ENCODE assay signal across 8 mouse cellular contexts in genomic region chr4:129540012-129540411, GRCm38 (mm10). TPM values are rescaled to one million over a fixed set of nuclear protein-coding genes. Genes with fewer than 3 reads are reported as not detected.
DNase-seq lines count a peak whose midpoint lies in the region; ATAC-seq and TF ChIP-seq lines count a peak whose summit lies in the region.

No protein-coding gene starts in this region.

- no peak for ATAC-seq in CD4-positive, CD25-positive, alpha-beta regulatory T cell, adult 4 months
- ATAC-seq in erythroblast, adult 5-6 weeks (replicated peaks; ENCODE audit: low FRiP score, poor library complexity, severe bottlenecking), result 0 out of 2 replicates have a peak, but pooled peaks have one; percentile 37
- no peak for ATAC-seq in forebrain, embryonic 11.5 days (replicated peaks; ENCODE audit: low FRiP score)

- no peaks in the 10 kb centered on the region for H3K27me3 ChIP-seq in forebrain, embryonic 11.5 days (ENCODE audit: control insufficient read depth, insufficient read depth, low read length)

- H3K27ac ChIP-seq in layer of hippocampus, adult 2 months, result peak overlapping the region; percentile 46
- H3K27ac ChIP-seq in forebrain, embryonic 11.5 days (ENCODE audit: low read depth, low read length), result no peak overlapping the region

- no peak overlapping the region for H3K4me2 ChIP-seq in forebrain, embryonic 11.5 days (ENCODE audit: low read depth, low read length, severe bottlenecking)

- no peaks in the 10 kb centered on the region; the same call in 1 of the 2 replicates for H3K36me3 ChIP-seq in forebrain, embryonic 11.5 days (ENCODE audit: control insufficient read depth, insufficient read depth, low read length)

- no peaks in the 10 kb centered on the region for H3K9me3 ChIP-seq in forebrain, embryonic 11.5 days (ENCODE audit: control insufficient read depth, low read length)

- 93% methylated on average over 6 of the region's 6 CpGs for WGBS in forebrain, embryonic 11.5 days

- no peak overlapping the region for H3K4me3 ChIP-seq in layer of hippocampus, adult 2 months
- H3K4me3 ChIP-seq in forebrain, embryonic 11.5 days (ENCODE audit: low read depth, low read length), result no peak overlapping the region

- no peak overlapping the region for H3K9ac ChIP-seq in forebrain, embryonic 11.5 days (ENCODE audit: low read length)

- H3K4me1 ChIP-seq in forebrain, embryonic 11.5 days (replicated peaks; ENCODE audit: control insufficient read depth, insufficient read depth, low read length), result peaks cover 3% of the 10 kb centered on the region; the same call in 1 of the 2 replicates

- peak; percentile 75 for DNase-seq in CD4-positive, CD25-positive, alpha-beta regulatory T cell, adult 2 months (ENCODE audit: low read depth, low spot score)
- no peak for DNase-seq in layer of hippocampus, adult 2 months (ENCODE audit: low spot score in 2 of 2)
- no peak for DNase-seq in layer of hippocampus, adult 11-12 months (ENCODE audit: low spot score)
- peak; percentile 63 to 81 for DNase-seq in spleen, postnatal 4 days (ENCODE audit: low spot score in 2 of 2)
- no peak for DNase-seq in frontal cortex, postnatal 25 days (ENCODE audit: low spot score in 2 of 2)
- no peak for DNase-seq in forebrain, embryonic 11.5 days (ENCODE audit: low spot score)

- peak; percentile 57 for TF ChIP-seq CTCF in layer of hippocampus, adult 2 months (conservative IDR thresholded peaks at IDR 0.05)

RNA-seq across cellular contexts. Expression of gene Hdac1, which starts 2.5 kb away (rescaled TPM):
- 100 to 1,000 TPM; 270 to 328 TPM for polyA plus RNA-seq in CD4-positive, CD25-positive, alpha-beta regulatory T cell, adult 4 months (2017; shearing (Covaris generic))
- 10 to 100 TPM; 48.9 to 49.8 TPM for total RNA-seq in layer of hippocampus, adult 2 months (2021)
- total RNA-seq in erythroblast, adult 5-6 weeks (2015; ENCODE audit: low replicate concordance), result 41.1 and 45.8 TPM in 2 replicates
- total RNA-seq in erythroblast, adult 5-6 weeks (2017; ENCODE audit: low replicate concordance), result 27.0 and 42.9 TPM in 2 replicates
- polyA plus RNA-seq in forebrain, embryonic 11.5 days (2014; fragmentation: Nextera tagmentation; extraction: Ambion mirVana), result 262 and 282 TPM in 2 replicates

RNA-seq across cellular contexts. Expression of gene Marcksl1, which starts 26.6 kb away (rescaled TPM):
- polyA plus RNA-seq in CD4-positive, CD25-positive, alpha-beta regulatory T cell, adult 4 months (2017; shearing (Covaris generic)), result 1 to 10 TPM; 2.3 to 2.6 TPM
- 100 to 1,000 TPM in 1 of 2 experiments, 10 to 100 TPM in 1; 94.6 to 103 TPM for total RNA-seq in layer of hippocampus, adult 2 months (2021)
- 12.5 and 23.4 TPM in 2 replicates for total RNA-seq in erythroblast, adult 5-6 weeks (2015; ENCODE audit: low replicate concordance)
- total RNA-seq in erythroblast, adult 5-6 weeks (2017; ENCODE audit: low replicate concordance), result 7.4 and 13.1 TPM in 2 replicates
- 1,728 and 1,922 TPM in 2 replicates for polyA plus RNA-seq in forebrain, embryonic 11.5 days (2014; fragmentation: Nextera tagmentation; extraction: Ambion mirVana)

RNA-seq across cellular contexts. Expression of gene Lck, which starts 33.4 kb away (rescaled TPM):
- polyA plus RNA-seq in CD4-positive, CD25-positive, alpha-beta regulatory T cell, adult 4 months (2017; shearing (Covaris generic)), result 1,000 to 10,000 TPM; 1,549 to 2,173 TPM
- 1 to 10 TPM; 2.8 to 6.2 TPM for total RNA-seq in layer of hippocampus, adult 2 months (2021)
- 2.9 TPM in 1 of 2 replicates, not detected in the other for total RNA-seq in erythroblast, adult 5-6 weeks (2015; ENCODE audit: low replicate concordance)
- 4.3 and 6.1 TPM in 2 replicates for total RNA-seq in erythroblast, adult 5-6 weeks (2017; ENCODE audit: low replicate concordance)
- polyA plus RNA-seq in forebrain, embryonic 11.5 days (2014; fragmentation: Nextera tagmentation; extraction: Ambion mirVana), result 11.5 and 13.8 TPM in 2 replicates

RNA-seq across cellular contexts. Expression of gene Fam167b, which starts 38.3 kb away (rescaled TPM):
- under 1 TPM in 1 of 2 experiments, not detected in 1; 0.86 TPM for polyA plus RNA-seq in CD4-positive, CD25-positive, alpha-beta regulatory T cell, adult 4 months (2017; shearing (Covaris generic))
- under 1 TPM; 0.41 to 0.83 TPM for total RNA-seq in layer of hippocampus, adult 2 months (2021)
- not detected in 2 replicates for total RNA-seq in erythroblast, adult 5-6 weeks (2015; ENCODE audit: low replicate concordance)
- not detected in 2 replicates for total RNA-seq in erythroblast, adult 5-6 weeks (2017; ENCODE audit: low replicate concordance)
- 0.71 and 1.1 TPM in 2 replicates for polyA plus RNA-seq in forebrain, embryonic 11.5 days (2014; fragmentation: Nextera tagmentation; extraction: Ambion mirVana)

RNA-seq across cellular contexts. Expression of gene Fam229a, which starts 49.0 kb away (rescaled TPM):
- not detected for polyA plus RNA-seq in CD4-positive, CD25-positive, alpha-beta regulatory T cell, adult 4 months (2017; shearing (Covaris generic))
- total RNA-seq in layer of hippocampus, adult 2 months (2021), result not detected
- 3.3 TPM in 1 of 2 replicates, not detected in the other for total RNA-seq in erythroblast, adult 5-6 weeks (2015; ENCODE audit: low replicate concordance)
- 0.68 and 2.1 TPM in 2 replicates for total RNA-seq in erythroblast, adult 5-6 weeks (2017; ENCODE audit: low replicate concordance)
- polyA plus RNA-seq in forebrain, embryonic 11.5 days (2014; fragmentation: Nextera tagmentation; extraction: Ambion mirVana), result not detected in 2 replicates

Comparison
In these comparisons a context has a peak if more than half of its experiments do, and no peak if none do; other contexts are left out.
1. DNase-seq: peak in CD4-positive, CD25-positive, alpha-beta regulatory T cell, adult 2 months (single experiment) and spleen, postnatal 4 days (2 of 2); none in layer of hippocampus, adult 2 months (0 of 2), layer of hippocampus, adult 11-12 months (single experiment), frontal cortex, postnatal 25 days (0 of 2) and forebrain, embryonic 11.5 days (single experiment).